Mouse (Mus musculus) hematopoietic multipotent progenitor cell, adult 10-12 weeks (in vitro differentiated cells): ENCODE measurements around the gene Lars2. TPM values are rescaled to one million over a fixed set of nuclear protein-coding genes. Genes with fewer than 3 reads are reported as not detected.

Experiments used
- polyA plus RNA-seq: library from polyadenylated mRNA; stranded (reverse); fragments of >175 nt; gene quantifications from 2 replicates; pipeline ENCODE4 v1.2.3, GENCODE M21; 2012; ENCODE audit warnings: low replicate concordance

Gene Lars2
- 8.4 and 9.2 TPM in 2 replicates for polyA plus RNA-seq

DNA sequence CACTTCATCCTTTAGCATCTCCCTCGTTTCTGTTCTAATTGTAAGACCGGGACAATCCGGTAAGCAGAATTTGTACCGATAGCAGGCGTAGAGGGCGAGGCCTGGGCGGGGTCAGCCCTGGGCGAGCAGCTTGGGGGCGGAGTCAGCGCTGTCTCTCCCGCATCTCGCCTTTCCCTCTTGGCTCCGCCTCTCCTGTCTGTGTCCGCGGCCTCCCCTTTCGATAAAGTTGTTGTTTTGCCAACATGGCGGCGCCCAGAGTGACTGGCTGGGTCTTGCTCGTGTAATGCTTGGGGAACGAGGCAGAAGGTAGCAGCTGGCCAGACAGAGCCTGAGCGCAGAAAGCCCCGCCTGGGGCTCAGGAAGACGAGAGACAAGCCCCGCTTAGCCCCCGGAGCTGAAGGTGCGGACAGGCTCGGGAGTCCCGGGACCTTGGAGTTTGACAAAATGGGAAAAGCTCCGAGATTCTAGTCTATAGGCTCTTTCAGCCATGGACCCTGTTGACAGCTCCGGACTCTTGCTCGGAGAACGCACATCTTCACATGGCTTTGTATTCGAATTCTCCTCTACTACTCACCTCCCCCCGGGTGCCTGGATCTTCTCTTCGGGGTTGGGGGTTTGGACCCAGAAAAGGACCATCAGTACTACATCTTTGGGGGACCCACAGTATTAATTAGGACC, at the start of gene Lars2:
Gene Lars2, plus strand, starts transcription at position 220 of the 678 bp plus-strand sequence.

DNA sequence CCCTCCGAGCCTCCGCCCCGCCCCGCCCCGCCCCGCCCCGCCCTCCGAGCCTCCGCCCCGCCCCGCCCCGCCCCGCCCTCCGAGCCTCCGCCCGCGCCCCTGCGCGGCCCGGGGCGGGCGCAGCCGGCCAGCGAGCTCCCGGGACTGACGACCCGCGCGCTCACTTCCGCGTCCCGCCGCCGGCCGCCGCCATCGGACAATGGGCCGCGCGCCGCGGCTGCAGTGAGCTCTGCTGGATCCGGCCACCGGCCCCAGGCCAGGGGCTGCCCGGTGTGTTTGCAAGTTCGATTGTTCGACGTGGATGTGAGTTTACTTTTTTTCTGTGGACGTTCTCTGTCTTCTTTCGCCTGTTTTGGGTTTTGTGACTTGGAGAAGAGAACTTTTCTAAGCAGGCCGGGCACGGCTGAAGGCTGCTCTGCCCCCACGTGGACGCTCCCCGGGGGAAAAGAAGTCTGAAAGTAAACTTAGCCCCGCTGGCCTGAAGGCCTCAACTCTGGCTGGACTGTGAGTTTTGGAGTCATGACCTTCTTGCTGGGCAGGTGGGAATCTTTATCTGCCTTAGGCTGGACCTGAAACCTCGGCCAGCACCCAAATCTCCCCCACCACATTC, 112.0 kb downstream of the Lars2 start, which contains the start of gene Limd1:
Gene Limd1, plus strand, starts transcription at position 121 of the 610 bp plus-strand sequence.

Other genes with a start within 250 kb of the Lars2 start
- 1.1 and 1.4 TPM in 2 replicates for gene Clec3b, start 216.0 kb upstream of the Lars2 start, polyA plus RNA-seq
- 0.08 TPM in 1 of 2 replicates, not detected in the other for gene Cdcp1, start 150.9 kb upstream of the Lars2 start, polyA plus RNA-seq
- 3.6 and 13.0 TPM in 2 replicates for gene Tmem158, start 106.2 kb upstream of the Lars2 start, polyA plus RNA-seq
- 32.9 and 33.1 TPM in 2 replicates for gene Limd1, start 111.8 kb downstream of the Lars2 start, polyA plus RNA-seq
- 3.2 and 3.4 TPM in 2 replicates for gene Sacm1l, start 162.8 kb downstream of the Lars2 start, polyA plus RNA-seq